Mouse (Mus musculus) liver, embryonic 18 days (tissue): ENCODE data around the gene Rpl36a-ps1. TPM values are rescaled to one million over a fixed set of nuclear protein-coding genes. Genes with fewer than 3 reads are reported as not detected.

Experiments used
- polyA plus RNA-seq: library from polyadenylated mRNA; depleted of rRNA; stranded (reverse); fragments of >200 nt; gene quantifications from 2 replicates; pipeline ENCODE4 v1.2.3, GENCODE M21; 2012; rRNA removed

The Rpl36a-ps1 gene
- 4.4 and 5.2 TPM in 2 replicates for polyA plus RNA-seq

DNA sequence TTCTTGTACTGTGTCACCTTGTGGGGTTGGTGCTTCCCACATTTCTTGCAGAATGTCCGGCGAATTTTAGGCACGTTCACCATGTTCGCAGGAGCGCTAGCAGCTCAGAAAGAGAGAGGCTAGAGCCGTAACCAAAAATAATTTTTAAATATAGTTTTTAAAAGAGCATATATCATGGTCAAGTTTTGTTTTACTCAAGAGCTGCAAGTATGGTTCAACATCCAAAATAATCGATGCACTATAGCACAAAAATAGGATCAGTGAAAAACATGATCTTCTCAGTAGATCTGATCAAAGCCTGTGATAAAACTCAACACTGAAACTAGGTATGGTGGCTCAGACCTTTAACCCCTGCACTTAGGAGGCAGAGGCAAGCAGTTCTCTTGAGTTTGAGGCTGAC is at the start of gene Rpl36a-ps1:
Gene Rpl36a-ps1 (minus strand): TSS at position 101 of the 400 bp plus-strand sequence.

Other genes starting within 250 kb of the Rpl36a-ps1 start
- 19.5 and 19.8 TPM in 2 replicates for gene Mzt1, start 51.8 kb upstream of the Rpl36a-ps1 start, polyA plus RNA-seq
- gene Bora, start 51.9 kb upstream of the Rpl36a-ps1 start, polyA plus RNA-seq: 6.3 and 7.4 TPM in 2 replicates
- 2.6 and 2.7 TPM in 2 replicates for gene Pibf1, start 105.1 kb upstream of the Rpl36a-ps1 start, polyA plus RNA-seq
- 6.8 and 7.1 TPM in 2 replicates for gene Dis3, start 105.5 kb upstream of the Rpl36a-ps1 start, polyA plus RNA-seq